Mouse (Mus musculus): ENCODE measurements around the gene Foxd1. TPM values are rescaled to one million over a fixed set of nuclear protein-coding genes. Genes with fewer than 3 reads are reported as not detected.

The Foxd1 gene
- polyA plus RNA-seq, 1 experiment: 0.37 TPM

DNA sequence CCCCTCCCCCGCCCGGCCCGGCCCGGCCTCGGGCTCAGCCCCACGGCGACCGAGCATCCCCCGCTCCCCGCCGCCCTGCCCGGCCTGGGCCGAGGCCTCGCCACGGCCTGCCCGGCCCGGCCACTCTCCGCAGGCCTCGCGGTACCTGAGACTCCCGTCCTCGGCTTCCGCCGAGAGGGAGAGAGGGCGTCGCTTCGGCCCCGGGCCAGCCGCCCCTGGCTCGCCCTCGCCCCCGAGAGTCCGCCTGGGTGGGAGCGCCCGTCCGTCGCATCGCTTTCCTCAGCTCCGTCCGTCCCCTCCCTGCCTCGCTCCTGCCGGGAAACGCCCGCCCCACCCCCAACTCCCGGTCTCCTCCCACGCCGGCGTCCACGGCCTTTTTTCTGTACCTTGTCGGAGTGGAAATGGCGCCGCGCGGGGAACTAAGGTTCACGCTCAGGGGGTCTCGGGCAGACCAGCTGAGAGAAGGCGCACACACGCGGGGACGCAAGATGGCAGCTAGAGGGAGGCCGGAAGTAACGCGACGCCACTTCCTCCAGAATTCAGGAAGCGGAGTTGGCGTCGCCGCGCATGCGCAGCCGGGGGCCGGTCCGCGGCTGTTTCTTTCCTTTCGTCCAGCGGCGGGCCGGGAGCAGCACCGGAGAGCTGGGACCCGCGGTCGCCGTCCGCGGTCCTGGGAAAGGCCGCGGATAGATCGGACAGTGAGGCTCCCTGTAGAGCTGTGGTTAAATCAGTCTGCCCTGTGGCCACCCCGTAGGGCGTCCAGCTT, 37.4 kb upstream of the Foxd1 start, which contains the start of gene Btf3:
Gene Btf3, minus strand, starts transcription at position 527 of the 766 bp plus-strand sequence.
- peak within 1 kb of the TSS; percentile 98 for H3K4me2 ChIP-seq (ENCODE audit: low read depth)
- TF ChIP-seq USF1 (IDR thresholded peaks at IDR 0.05; ENCODE audit: low read depth) (no peak), POLR2A (IDR thresholded peaks at IDR 0.05; ENCODE audit: insufficient read length, low read depth) (peak; percentile 59)
- H3K36me3 ChIP-seq (ENCODE audit: control insufficient read depth, insufficient read depth): peaks cover 34% of the 10 kb centered on the region
- H3K4me3 ChIP-seq: peak within 1 kb of the TSS; percentile 78
- no peaks in the 10 kb centered on the region for H3K27me3 ChIP-seq (ENCODE audit: control insufficient read depth, insufficient read depth, insufficient read length)
- peak within 1 kb of the TSS; percentile 100 for H3ac ChIP-seq (ENCODE audit: control insufficient read depth, insufficient read length)
- H3K79me2 ChIP-seq (ENCODE audit: control insufficient read depth, insufficient read depth): peaks cover 48% of the 10 kb centered on the region

DNA sequence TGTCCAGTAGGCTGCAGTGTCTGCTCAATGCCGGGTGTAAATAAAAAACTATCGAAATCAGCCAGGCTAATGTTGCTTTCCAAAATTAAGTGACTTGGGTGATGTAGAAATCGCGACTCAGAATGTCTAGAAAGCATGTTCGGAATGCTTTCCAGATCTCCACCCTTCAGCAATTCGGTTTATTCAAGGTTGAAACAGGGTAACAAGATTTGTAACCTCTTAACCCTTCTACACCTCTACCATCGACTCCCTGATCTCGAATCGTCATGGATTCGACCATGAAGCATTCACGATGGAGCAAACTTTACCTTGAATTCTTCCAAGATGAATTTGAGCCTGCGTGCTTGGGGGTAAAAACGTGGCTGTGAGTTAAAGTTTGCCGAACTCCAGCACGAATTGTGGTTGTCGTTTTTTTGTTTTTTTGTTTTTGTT, 36.8 kb upstream of the Foxd1 start:
- Histone ChIP-seq H3K4me3 (peak overlapping the region; percentile 78), H3K79me2 (ENCODE audit: control insufficient read depth, insufficient read depth) (peaks cover 43% of the 10 kb centered on the region), H3K36me3 (ENCODE audit: control insufficient read depth, insufficient read depth) (peaks cover 28% of the 10 kb centered on the region), H3ac (ENCODE audit: control insufficient read depth, insufficient read length) (peak overlapping the region; percentile 100), H3K27me3 (ENCODE audit: control insufficient read depth, insufficient read depth, insufficient read length) (no peaks in the 10 kb centered on the region), H3K4me2 (ENCODE audit: low read depth) (peak overlapping the region; percentile 98)
- no peak for TF ChIP-seq USF1 (IDR thresholded peaks at IDR 0.05; ENCODE audit: low read depth)
- TF ChIP-seq POLR2AphosphoS2 (IDR thresholded peaks at IDR 0.05; ENCODE audit: insufficient read length, low read depth): no peak

DNA sequence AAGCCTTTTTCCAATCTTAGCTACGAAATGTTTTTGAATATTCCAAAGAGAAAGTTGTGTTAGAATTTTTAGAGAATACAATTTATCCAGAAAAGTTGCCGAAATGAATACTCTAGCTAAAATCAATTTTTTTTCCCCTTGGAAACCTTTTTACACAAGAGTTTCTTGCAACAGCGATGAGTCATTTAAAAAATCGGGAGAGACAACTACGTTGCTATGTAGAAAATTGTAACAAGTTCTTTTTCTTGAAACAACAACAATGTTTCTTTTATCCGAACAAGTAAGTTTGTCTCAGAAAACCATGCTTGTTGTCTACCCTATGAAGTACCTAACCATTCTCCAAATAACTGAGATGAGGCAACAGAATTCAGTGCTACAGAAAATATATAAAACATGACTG, 36.1 kb upstream of the Foxd1 start:
- Histone ChIP-seq H3K4me3 (peak overlapping the region; percentile 78), H3K27me3 (ENCODE audit: control insufficient read depth, insufficient read depth, insufficient read length) (no peaks in the 10 kb centered on the region), H3K36me3 (ENCODE audit: control insufficient read depth, insufficient read depth) (peaks cover 21% of the 10 kb centered on the region), H3K4me2 (ENCODE audit: low read depth) (peak overlapping the region; percentile 98), H3K79me2 (ENCODE audit: control insufficient read depth, insufficient read depth) (peaks cover 37% of the 10 kb centered on the region), H3ac (ENCODE audit: control insufficient read depth, insufficient read length) (no peak overlapping the region)
- TF ChIP-seq E2F4 (IDR thresholded peaks at IDR 0.05; ENCODE audit: insufficient read depth): no peak
- no peak for TF ChIP-seq SRF (IDR thresholded peaks at IDR 0.05; ENCODE audit: control insufficient read depth, insufficient read length, low read depth)
- TF ChIP-seq MYOD1 (IDR thresholded peaks at IDR 0.05; ENCODE audit: control insufficient read depth in 1 of 3, insufficient read length in 2 of 3, low read depth in 2 of 3): no peak

DNA sequence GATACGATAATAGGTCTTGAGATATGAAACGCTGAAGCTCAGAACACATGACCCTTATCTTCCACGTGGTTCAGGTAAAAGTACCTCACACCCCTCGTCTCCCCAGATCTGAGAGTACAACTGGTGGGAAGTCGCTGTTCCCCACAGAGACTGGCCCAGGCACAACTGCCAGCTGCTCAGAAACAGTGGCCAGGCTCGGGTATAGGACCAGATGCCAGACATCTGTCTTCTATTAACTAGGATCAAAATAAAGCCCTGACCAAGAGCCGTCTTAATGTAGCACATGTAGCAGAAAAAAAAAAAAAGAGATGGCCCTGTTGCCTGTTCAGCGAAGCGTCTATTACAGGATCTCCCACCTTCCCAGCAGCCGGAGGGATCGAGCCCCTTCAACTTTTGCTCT, 29.0 kb upstream of the Foxd1 start:
- no peak overlapping the region for H3K4me2 ChIP-seq (ENCODE audit: low read depth)
- TF ChIP-seq CEBPB (IDR thresholded peaks at IDR 0.05; ENCODE audit: insufficient read depth, poor library complexity, severe bottlenecking): no peak
- no peaks in the 10 kb centered on the region for H3K36me3 ChIP-seq (ENCODE audit: control insufficient read depth, insufficient read depth)
- no peak overlapping the region for H3K4me3 ChIP-seq
- no peaks in the 10 kb centered on the region for H3K27me3 ChIP-seq (ENCODE audit: control insufficient read depth, insufficient read depth, insufficient read length)
- no peaks in the 10 kb centered on the region for H3K79me2 ChIP-seq (ENCODE audit: control insufficient read depth, insufficient read depth)
- H3ac ChIP-seq (ENCODE audit: control insufficient read depth, insufficient read length): no peak overlapping the region

DNA sequence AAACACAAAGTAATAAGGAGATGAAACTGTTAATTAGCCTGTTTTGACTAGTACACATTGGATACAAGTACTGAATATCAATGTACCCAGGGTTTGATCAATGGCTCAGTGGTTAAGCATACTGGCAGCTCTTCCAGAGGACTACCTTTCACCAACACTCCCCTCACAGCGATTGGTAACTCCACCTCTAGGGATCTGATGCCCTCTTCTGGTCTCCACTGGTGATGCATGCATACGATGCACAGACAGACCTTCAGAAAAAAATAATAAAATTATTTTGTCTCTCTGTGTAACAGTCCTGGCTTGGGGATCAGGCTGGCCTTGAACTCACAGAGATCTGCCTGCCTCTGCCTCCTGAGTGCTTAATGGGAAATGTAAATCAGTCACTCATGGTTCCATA, 21.9 kb upstream of the Foxd1 start:
- Histone ChIP-seq H3K79me2 (ENCODE audit: control insufficient read depth, insufficient read depth) (no peaks in the 10 kb centered on the region), H3K4me3 (no peak overlapping the region), H3K36me3 (ENCODE audit: control insufficient read depth, insufficient read depth) (no peaks in the 10 kb centered on the region), H3K4me2 (ENCODE audit: low read depth) (no peak overlapping the region), H3K27me3 (ENCODE audit: control insufficient read depth, insufficient read depth, insufficient read length) (peaks cover under 1% of the 10 kb centered on the region), H3ac (ENCODE audit: control insufficient read depth, insufficient read length) (no peak overlapping the region)
- TF ChIP-seq REST (IDR thresholded peaks at IDR 0.05; ENCODE audit: insufficient read depth, insufficient read length) (no peak), MYOG (IDR thresholded peaks at IDR 0.05; ENCODE audit: control insufficient read depth in 1 of 3, insufficient read depth in 1 of 3, insufficient read length in 2 of 3, low read depth in 2 of 3) (no peak), USF1 (IDR thresholded peaks at IDR 0.05; ENCODE audit: low read depth) (no peak), CEBPB (IDR thresholded peaks at IDR 0.05; ENCODE audit: insufficient read depth, poor library complexity, severe bottlenecking) (no peak), POLR2AphosphoS2 (IDR thresholded peaks at IDR 0.05; ENCODE audit: insufficient read length, low read depth) (no peak), MYOD1 (IDR thresholded peaks at IDR 0.05; ENCODE audit: control insufficient read depth in 1 of 3, insufficient read length in 2 of 3, low read depth in 2 of 3) (no peak), POLR2A (IDR thresholded peaks at IDR 0.05; ENCODE audit: insufficient read length, low read depth) (no peak), SRF (IDR thresholded peaks at IDR 0.05; ENCODE audit: control insufficient read depth, insufficient read length, low read depth) (no peak), TCF3 (IDR thresholded peaks at IDR 0.05; ENCODE audit: insufficient read length, low read depth) (no peak), E2F4 (IDR thresholded peaks at IDR 0.05; ENCODE audit: insufficient read depth) (no peak), MAX (IDR thresholded peaks at IDR 0.05; ENCODE audit: low read depth) (no peak), TCF12 (IDR thresholded peaks at IDR 0.05; ENCODE audit: insufficient read depth, poor library complexity, severe bottlenecking) (no peak)

DNA sequence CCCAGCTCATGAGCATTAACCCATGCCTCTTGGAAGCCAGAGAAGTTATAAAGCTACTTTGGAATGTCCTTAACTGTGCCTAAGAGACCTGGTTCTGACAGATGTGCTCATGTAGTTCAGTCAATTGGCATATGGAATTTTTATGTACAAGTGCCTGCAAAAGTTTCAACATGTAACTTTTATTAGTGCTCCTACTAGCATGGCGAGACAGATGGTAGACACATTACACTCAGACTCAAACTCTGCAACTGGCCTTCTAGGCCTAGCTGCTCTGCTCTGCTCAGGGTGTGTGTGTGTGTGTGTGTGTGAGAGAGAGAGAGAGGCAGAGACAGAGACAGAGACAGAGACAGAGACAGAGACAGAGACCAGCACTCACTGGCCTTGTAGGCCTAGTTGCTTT, 17.8 kb upstream of the Foxd1 start:
- Histone ChIP-seq H3K4me3 (no peak overlapping the region), H3K4me2 (ENCODE audit: low read depth) (no peak overlapping the region), H3K27me3 (ENCODE audit: control insufficient read depth, insufficient read depth, insufficient read length) (peaks cover 15% of the 10 kb centered on the region)

More for the DNA sequence above, 17.8 kb upstream of the Foxd1 start:
- H3K36me3 ChIP-seq (ENCODE audit: control insufficient read depth, insufficient read depth): no peaks in the 10 kb centered on the region
- TF ChIP-seq USF1 (IDR thresholded peaks at IDR 0.05; ENCODE audit: low read depth) (no peak), REST (IDR thresholded peaks at IDR 0.05; ENCODE audit: insufficient read depth, insufficient read length) (no peak), TCF12 (IDR thresholded peaks at IDR 0.05; ENCODE audit: insufficient read depth, poor library complexity, severe bottlenecking) (no peak), POLR2AphosphoS2 (IDR thresholded peaks at IDR 0.05; ENCODE audit: insufficient read length, low read depth) (no peak), MYOG (IDR thresholded peaks at IDR 0.05; ENCODE audit: control insufficient read depth in 1 of 3, insufficient read depth in 1 of 3, insufficient read length in 2 of 3, low read depth in 2 of 3) (no peak), SRF (IDR thresholded peaks at IDR 0.05; ENCODE audit: control insufficient read depth, insufficient read length, low read depth) (no peak), E2F4 (IDR thresholded peaks at IDR 0.05; ENCODE audit: insufficient read depth) (no peak), POLR2A (IDR thresholded peaks at IDR 0.05; ENCODE audit: insufficient read length, low read depth) (no peak), MAX (IDR thresholded peaks at IDR 0.05; ENCODE audit: low read depth) (no peak), MYOD1 (IDR thresholded peaks at IDR 0.05; ENCODE audit: control insufficient read depth in 1 of 3, insufficient read length in 2 of 3, low read depth in 2 of 3) (no peak), TCF3 (IDR thresholded peaks at IDR 0.05; ENCODE audit: insufficient read length, low read depth) (no peak), CEBPB (IDR thresholded peaks at IDR 0.05; ENCODE audit: insufficient read depth, poor library complexity, severe bottlenecking) (no peak)
- no peak overlapping the region for H3ac ChIP-seq (ENCODE audit: control insufficient read depth, insufficient read length)
- H3K79me2 ChIP-seq (ENCODE audit: control insufficient read depth, insufficient read depth): no peaks in the 10 kb centered on the region

Data from myocyte (in vitro differentiated cells).